Mouse (Mus musculus): ENCODE results near the gene Gm9945.
A peak's percentile ranks its signal among the peaks of the same experiment; 100 is the strongest.

The Gm9945 gene

DNA sequence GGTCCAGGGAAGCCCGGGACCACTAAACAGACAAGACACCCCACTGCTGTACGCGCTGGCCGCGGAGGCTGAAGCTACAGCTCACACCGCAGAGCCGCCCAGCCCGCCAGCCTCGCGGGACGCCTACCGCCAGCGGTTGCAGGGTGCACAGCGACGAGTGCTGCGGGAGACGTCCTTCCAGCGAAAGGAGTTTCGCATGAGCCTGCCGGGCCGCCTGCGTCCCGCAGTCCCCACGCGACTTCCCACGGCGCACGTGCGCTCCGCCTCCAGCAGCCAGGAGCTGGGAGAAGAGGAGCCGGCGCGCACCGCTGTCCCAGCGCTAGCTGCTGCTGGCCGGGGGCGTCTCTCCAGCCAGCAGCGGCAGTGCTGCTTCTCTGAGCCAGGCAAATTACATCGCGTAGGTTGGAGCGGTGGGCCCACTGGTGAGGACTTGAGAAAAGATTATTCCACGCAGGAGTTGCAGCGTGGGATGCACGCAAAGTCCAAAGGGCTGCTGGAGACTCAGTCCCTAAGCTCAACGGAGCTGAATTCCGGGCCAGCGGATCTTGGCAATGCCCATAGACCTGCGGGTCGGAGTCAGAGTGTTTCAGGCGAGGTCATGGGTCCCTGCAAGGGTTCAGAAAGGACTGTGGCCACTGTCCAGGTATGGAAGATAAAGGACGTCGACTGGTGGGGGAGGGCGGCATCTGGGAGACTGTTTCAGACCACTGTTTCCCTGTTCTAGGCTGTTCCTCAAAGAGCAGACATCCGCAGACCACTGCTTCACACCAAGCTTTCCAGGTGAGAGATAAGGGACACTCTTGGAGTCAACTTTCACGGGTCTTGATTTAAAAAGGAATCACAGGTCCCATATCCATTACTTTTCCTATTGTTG, 16.2 kb upstream of the Gm9945 start:
- no peak for DNase-seq

DNA sequence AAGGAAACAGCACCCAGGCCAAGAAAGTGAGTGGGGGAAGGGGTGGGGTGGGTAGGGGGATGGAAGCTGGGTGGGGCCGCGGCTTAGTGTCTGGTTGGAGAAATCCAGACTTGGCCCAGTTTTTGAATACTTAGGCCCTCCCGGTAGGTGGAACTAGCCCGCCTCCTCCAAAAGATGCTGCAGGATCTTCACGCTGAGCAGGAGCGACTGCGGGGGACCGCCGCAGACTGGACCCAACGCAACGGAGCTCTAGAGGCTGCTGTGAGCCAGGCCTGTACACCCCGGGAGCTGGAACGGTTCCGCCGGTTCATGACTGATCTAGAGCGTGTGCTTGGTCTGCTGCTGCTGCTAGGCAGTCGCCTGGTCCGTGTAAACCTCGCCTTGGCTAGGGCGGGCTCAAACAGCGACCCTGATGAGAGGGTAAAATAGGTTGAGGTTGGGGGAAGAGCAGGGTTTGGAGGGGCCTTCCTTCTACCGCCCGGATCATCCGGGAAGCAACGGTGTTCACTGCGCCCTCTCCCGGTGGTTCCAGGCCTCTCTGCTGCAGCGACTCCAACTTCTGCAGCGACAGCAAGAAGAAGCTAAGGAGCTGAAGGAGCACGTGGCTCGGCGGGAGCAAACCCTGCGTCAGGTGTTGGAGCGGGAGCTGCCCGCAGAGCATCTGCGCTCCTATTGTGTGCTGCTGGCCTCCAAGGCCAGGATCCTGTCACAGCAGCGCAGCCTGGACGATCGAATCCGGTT, 13.6 kb upstream of the Gm9945 start:
- peak; percentile 85 for DNase-seq

DNA sequence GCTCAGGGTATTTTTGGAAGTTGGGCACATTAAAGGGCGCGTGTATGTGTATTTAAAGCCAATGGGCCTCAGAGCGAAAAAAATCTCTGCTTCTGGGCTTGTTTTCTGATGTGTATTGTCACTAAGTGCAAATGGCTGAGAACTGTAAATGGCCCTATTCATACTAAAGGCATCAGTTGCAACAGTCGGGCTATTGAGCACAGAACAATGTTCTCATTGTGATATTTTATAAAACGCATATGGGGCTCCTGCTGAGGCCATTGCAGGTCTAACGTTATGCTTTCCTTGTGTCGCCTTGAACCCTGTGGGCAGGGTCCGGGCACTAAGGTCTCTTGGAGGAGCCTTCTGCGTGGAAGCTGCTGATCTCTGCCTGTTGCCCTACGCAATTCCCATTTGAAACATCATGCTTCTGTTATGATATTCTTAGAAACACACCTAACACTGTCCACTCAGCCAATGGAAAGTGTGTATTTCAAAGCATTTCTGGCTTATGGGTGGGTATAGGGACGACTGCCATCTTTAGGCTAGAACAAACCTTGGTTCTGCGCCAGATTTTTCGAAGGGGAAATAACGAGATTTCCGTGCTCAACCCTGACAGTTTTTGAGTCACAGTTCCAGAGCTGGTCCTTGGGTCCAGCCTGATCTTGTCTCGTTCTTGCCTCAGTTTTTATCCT, 10.5 kb upstream of the Gm9945 start:
- DNase-seq: no peak

DNA sequence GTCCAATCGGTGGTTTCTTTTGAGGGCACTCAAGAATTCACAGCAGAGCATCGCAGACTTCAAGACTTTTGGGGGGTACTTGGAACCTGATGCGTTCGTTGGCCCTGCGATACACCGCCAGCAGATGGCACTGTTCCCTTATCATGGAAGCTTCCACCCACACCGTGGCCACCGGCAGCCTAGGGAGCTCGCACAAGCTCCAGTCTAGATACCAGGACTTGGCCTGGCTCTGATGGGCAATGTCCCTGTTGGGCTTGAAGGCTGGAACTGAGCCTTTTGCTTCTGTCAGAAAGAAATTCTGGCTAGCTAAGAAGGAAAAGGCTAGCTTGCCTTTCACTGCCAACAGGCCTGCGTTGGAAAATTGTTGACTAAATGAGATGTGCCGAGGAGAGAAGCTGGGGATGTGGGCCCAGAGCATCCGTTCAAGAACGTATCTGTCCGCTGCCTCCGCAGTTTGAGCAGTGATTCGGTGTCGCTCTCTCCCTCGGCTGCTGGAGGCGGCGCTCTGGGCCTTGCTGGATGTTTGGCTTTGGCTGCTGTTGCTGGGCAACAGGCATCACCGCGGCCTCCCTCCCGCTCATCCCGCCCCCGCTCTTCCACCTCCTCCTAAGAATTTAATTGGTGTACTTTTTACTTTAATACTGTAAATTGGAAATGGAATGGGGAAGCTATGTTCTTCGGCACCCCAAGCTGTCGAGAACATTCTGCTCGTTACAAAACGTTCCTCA, 9.8 kb upstream of the Gm9945 start, which contains the start of gene Gm9837:
Gene Gm9837, minus strand, starts transcription at position 512 of the 728 bp plus-strand sequence.
- DNase-seq: peak; percentile 95

DNA sequence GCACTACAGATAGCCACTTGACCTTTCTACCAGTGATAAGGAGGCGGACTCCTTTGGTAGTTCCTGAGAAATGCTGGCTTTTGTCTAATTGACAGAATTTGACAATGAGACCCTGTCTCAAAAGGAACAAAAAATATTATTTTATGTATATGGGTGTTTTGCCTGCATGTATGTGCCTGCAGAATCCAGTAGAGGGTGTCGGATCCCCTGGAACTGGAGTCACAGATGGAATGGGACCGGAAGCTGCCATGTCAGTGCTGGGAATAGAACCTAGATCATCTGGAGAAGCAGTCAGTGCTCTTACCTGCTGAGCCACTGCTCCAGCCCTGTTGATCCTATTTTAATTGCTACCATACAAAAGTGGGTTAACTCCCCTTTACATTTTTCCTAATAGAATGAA, 7.3 kb upstream of the Gm9945 start:
- no peak for DNase-seq

DNA sequence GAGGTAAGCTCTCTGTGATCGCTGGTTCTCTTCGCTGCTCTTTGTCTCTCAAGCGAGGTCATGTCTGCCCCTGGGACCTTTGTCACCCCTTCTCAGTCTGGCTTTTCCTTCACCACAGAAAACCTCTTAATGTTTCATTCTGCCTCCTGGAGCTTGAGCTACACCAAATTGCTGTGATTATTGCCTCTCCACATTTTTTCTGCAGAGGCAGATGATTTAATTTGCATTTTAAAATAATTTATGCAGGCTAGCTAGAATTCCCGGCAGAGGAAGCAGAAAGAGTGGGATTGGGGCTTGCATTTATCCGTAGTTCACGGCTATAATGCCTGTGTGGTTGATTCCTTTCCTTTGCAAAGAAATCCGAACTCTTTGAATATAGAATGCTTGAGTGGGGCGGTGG, 4.3 kb upstream of the Gm9945 start:
- no peak for DNase-seq

DNA sequence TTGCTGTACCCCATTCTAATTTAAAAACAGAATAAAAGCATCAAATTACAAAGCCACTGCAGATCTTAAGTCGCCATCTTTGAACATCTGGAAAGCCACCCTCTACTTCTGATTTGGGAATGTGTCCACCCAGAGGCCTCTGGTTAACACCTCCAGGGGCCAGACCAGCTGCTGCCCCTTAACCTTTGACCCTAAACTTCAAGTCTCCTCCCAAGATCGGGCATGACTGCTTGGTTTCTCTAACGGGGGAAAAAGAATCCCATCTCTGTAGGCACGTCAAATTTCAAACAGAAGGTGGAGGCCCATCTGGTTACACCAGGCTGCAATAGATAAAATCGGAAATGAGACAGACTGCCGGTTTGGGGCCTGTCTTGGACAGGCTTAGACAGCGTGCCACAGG, 2.1 kb upstream of the Gm9945 start:
- DNase-seq: no peak

DNA sequence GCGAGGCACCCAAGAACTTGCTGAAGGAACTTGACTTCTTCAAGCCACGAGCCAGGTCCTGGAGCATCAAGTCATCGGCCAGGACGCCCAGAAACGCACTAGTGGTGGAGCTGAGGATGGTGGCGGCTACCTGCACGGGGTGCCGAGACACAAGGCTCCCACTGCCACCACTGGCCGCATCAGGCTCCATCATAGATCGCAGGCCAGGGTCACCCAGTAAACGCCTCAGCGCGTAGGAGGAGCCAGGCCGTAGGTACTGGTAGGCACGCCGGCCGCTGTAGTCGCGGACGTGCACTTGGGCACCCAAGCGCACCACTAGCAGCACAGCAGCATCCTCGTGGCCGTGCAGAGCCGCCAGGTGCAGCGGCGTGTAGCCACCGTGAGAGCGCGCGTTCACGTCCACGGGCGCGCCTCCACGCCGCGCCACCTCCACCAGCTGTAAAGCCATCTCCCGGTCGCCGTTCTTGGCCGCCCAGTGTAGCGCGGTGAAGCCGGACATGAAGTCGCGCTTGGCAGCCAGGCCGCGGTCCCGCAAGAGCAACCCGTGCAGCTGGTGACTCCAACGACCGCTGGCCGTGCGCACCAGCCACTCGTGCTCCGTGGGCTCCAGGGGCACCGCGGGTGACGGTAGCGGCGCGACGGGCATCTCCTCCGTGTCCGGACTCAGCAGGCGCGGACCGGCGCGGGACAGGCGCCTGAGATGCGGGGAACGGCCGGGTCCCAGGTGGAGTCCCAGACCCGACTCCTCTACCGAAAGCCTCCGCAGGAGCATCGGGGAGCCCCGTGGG, 1.4 kb upstream of the Gm9945 start:
- DNase-seq: no peak

DNA sequence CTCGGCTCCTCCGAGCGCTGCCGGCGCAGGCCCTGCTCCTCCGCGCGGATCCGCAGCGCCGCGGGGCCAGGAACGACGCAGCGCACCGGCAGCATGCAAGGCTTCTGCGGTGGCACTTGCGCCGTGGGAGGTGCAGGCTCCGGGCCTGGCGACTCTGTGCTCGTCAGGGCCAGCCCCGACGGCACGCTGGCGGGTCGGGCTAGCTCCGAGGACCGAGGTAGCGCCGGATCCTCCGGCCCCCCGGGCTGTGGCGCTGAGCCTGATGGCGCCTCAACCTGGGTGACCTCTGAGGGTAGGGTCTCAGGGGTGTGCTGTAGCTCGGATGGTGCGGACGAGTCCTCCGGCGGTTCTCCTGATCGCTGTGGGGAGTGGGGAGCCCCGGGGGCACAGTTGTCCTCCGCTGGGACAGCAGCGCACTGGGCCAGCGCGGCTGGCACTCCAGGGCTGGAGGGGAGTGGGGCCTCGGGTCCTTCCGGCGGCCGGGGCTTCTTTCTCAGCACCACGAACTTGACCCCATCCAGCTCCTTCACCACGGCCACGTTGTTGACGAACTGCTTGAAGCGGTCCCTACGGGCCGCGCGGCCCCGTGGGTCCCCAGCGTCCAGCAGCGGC, 689 bp upstream of the Gm9945 start:
- no peak for DNase-seq

DNA sequence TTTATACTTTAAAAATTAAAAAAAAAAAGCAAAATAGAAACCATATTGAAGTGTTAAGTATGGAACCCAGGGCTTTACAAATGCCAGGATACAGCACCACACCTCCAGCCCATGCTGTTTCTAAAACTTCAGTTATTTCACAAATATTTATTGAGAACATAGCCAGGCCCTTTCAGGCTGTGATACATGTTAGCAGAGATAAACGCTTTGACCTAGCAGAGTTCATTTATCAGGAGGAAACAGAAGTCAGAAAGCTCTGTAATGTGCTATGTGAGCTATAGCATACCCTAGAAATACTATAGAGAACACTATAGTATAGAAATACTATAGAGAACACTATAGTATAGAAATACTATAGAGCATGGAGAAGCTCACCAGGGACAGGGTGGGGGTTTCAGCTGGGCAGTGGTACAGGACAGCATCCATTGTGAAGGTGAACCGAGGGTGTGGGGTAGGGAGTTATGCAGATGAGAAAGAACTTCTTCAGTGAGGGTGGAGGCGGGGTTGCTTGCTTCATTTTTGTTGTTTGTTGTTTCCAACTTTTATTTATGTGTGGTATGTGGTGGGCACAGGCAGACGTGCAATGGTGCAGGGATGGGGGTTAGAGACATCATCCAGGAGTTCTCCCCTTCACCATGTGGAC, 1.2 kb downstream of the Gm9945 start:
- DNase-seq: no peak

DNA sequence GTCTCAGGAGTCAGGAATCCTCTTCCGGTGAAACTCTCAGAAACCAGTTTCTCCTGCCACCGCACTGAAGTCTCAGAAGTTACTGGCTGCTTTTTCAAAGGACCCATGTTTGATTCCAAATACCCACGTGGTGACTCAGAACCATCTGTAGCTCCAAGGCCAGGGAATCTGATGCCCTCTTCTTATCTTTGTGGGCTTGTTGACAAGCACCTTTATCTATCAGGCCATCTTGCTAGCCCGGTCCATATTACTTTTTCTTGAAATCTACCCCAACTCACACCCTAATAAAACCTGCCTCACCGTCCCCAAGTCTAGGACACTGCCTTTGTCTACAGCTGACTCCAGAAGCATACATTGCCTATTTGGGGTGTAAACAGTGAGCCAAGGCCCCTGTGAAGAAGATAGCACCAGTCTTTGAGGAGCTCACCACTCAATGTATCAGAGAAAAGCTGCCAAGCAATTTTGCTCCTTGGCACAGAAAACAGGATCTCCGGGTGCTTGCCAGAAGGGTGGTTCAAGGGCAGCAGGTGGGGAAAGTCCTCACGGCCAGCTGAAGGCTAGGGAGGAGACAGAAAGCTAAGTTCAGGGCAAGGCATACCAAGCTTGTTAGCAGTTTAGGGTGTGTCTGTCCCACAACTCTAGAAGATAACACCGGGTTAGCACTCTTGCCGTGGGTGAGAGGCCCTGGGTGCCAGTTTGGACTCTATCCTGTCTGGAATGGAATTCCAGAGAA, 3.4 kb downstream of the Gm9945 start:
- DNase-seq: no peak

DNA sequence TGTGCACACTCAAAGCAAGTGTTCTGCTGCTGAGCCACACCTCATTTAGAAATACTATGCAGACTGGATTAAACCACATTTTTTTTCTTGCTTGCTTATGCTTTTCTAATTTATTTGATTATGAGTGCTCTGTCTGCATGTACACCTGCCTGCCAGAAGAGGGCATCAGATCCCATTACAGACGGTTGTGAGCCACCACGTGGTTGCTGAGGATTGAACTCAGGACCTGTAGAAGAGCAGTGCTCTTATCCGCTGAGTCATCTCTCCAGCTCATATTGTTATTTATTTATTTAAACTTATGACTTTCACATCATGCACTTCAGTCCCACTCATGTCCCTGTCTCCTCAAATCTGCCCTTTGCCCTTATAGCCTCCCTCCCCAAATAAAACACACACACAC, 5.8 kb downstream of the Gm9945 start:
- no peak for DNase-seq

DNA sequence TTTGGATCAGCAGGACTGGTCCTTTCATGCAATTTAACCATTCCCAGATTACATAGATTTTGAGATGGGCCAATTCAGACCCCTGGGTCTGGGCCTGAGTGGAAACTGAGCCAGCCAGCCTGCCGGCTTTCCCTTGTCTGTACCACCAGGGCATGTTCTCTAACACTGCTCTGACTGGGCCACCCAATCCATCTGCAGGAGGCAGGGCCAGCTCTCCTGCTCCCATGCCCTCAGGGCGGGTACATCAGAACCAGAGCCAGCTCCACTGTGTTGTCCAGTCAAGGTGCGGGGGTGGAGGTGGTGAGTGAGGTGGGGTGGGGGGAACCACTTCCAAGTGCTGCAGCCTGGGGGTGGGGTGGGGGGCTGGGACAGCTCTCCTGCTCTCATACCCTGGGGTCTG, 6.4 kb downstream of the Gm9945 start:
- DNase-seq: no peak

DNA sequence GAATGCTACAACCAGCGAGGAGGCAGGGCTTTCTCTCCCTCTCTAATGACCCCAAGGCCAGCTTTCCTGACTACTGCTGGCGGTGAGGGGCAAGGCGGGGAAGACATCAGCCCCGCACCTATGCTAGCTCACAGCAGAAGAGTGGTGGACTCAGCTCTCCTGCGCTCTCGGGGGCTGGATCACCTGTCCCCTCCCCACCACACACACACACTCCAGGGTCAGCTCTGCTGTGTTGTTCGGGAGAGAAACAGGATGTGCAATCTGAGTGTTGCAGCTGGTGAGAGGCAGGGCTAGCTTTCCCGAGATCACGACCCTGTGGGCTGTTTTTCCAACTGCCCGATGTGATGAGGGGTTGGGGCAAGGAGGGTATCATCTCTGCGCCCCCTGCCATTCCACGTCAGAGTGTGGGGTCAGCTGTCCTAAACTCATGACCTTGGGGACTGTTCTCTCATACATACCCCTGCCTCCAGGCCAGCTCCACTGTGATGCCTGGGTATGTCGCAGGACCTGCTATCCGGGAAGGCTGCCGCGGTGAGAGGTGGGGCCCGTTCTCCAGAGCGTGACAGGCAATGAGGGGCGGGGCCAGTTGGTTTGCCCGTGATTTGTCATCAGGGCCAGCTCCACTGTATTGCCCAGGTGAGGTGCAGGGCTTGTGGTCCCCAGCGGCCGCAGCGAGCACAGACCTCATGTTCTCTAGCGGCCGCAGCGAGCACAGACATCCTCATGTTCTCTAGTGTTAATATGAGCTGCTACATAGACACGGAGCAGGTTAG, 7.0 kb downstream of the Gm9945 start:
- DNase-seq: peak; percentile 39

DNA sequence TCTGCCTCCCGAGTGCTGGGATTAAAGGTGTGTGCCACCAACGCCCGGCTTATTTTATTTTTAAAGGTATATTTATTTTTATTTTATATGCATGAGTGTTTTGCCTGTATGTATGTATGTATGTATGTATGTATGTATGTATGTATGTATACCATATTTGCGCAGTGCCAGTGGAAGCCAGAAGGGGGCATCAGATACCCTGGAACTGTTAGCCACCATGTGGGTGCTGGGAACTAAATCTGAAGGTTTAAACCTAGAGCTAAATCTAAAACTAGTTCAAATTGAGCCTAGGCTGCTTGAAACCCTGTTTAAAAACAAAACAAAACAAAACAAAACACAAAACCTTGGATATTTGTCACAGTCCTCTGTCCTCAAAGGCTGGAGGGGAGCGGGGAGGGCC, 9.0 kb downstream of the Gm9945 start:
- DNase-seq: no peak

DNA sequence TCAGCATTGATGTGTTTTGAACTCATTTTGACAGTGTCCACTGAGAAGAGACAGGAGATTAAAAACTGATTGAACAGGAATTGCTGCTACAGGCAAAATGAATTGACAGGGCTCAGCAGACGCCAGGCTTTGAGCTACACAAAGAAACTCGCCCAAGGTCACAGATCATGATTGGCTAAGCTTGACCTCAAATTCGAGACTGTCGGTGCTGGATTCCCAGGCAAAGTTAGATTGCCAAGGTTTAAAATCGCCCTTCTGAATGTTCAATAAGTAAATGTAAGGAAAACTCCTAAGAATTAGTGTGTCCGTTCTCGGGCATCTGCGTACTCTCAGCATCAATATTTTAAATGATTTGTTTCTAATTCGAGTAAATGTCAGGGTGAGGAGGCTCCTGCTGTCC, 9.5 kb downstream of the Gm9945 start:
- DNase-seq: no peak

DNA sequence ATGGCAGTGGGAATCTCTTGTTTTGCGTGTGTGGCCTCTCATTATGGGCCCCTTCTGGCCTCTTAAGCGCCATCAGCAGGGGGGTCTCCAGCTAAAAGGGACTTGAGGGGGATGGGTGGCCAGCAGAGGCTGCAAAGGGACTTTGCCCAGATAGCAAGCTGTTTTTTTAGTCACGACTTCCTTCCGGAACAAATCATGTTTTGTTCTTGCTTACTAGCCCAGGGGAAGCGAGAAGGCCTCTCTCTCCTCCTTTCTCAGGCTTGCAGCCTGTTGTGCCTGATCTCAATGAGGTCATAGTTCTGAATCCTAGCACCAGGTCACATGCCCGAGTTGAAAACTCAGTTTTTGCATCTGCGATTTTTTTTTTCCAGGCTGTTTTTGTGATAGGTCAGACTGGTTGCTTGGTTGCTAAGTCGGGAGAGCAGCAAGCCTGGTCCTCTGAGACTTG, 12.0 kb downstream of the Gm9945 start:
- no peak for DNase-seq

DNA sequence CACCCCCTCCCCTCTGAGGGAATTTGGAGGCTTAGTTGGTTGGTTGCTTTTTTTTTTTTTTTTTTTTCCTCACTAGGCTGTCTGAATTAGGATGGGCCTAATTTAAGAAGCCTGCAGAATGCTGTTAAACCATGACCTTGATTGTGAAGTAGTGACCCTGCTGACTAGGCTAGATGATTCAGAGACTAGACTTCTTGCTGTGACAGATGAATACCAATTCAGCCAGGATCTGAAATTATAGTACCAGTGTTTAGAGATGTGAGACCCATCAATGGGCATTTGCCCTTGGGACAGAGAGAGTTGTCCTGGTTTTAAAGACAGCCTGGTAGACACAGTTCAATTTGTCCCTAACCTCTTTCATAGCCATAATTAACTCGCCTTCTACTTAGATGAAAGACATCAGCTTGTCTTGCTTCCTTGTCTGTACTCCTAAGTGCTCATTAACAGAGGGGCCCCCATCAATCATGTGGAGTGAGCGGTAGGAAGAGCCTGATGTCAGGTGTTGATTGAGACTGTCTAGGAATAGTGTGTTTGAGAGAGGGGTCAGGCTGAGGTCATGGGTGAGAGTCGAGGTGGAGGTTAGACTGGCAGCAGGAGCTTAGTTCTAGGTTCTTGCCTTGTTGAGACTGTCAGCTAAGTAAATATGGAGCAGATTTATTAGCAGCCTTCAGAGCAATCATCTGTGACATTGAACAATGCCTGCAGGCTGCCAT, 13.4 kb downstream of the Gm9945 start:
- DNase-seq: no peak

DNA sequence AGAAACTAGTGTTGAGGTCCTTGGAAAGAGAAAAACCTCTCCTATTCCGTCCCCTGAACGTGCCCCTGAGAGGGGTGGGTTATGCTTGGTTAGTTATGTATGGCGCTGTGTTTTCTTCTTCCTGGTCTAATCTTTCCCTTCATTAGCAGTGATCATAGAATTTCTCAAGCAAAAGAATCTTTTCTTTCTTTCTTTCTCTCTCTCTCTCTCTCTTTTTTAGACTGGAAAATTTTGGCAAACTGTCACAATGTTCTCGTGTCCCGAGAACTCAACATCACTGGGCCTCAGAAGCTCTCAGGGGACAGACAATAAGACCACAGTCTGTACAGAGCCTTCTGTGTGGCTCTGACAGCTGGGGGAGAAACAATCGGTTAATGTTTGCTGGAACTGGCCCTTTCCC, 15.5 kb downstream of the Gm9945 start:
- DNase-seq: no peak

Data from lung, postnatal 14 days (tissue).